Mouse (Mus musculus): Measurements from ENCODE around the gene Tvp23b. TPM values are rescaled to one million over a fixed set of nuclear protein-coding genes. Genes with fewer than 3 reads are reported as not detected.
A peak's percentile ranks its signal among the peaks of the same experiment; 100 is the strongest.

The Tvp23b gene
- polyA plus RNA-seq, 1 experiment from 2014 or later: 53.8 TPM

DNA sequence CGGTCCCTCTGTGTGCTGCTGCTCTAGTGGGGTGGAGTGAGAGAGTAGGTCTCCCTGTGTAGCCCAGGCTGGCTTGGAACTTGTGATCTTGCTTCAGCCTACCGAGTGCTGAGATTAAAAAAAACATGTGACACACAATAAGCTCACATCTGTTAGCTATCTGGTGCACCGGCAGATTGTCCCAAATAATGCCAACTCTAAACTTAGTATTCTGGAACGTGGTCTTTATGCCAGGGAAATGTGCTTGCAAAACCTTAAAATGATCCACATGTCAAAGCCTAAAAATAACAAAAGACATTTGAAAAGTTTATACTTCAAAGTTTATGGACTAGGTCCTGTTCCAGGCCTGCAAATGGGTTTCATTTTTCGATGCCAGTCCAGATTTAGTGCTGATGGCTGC, 10.1 kb upstream of the Tvp23b start:
- ATAC-seq (ENCODE audit: low FRiP score, low read depth): no peak
- no peak overlapping the region for H3K9ac ChIP-seq
- no peak overlapping the region for H3K27ac ChIP-seq (replicated peaks)
- no peaks in the 10 kb centered on the region for H3K27me3 ChIP-seq
- H3K4me1 ChIP-seq (replicated peaks): no peaks in the 10 kb centered on the region
- no peak overlapping the region for H3K4me2 ChIP-seq
- H3K9me3 ChIP-seq: no peaks in the 10 kb centered on the region
- 80% methylated on average over 5 of the region's 5 CpGs for WGBS
- H3K36me3 ChIP-seq: no peaks in the 10 kb centered on the region
- H3K4me3 ChIP-seq: no peak overlapping the region

- no peak overlapping the region for H3K9ac ChIP-seq
- H3K4me2 ChIP-seq: no peak overlapping the region
- H3K27ac ChIP-seq (replicated peaks): no peak overlapping the region
- H3K9me3 ChIP-seq: no peaks in the 10 kb centered on the region
- WGBS: 88% methylated on average over 8 of the region's 8 CpGs
- no peak overlapping the region for H3K4me3 ChIP-seq
- ATAC-seq (ENCODE audit: low FRiP score, low read depth): no peak
- no peaks in the 10 kb centered on the region for H3K4me1 ChIP-seq (replicated peaks)
- H3K27me3 ChIP-seq: no peaks in the 10 kb centered on the region
- no peaks in the 10 kb centered on the region for H3K36me3 ChIP-seq
Measured at GRCm38 (mm10) chr11:62869715-62870371, 9.4 kb upstream of the Tvp23b start.

DNA sequence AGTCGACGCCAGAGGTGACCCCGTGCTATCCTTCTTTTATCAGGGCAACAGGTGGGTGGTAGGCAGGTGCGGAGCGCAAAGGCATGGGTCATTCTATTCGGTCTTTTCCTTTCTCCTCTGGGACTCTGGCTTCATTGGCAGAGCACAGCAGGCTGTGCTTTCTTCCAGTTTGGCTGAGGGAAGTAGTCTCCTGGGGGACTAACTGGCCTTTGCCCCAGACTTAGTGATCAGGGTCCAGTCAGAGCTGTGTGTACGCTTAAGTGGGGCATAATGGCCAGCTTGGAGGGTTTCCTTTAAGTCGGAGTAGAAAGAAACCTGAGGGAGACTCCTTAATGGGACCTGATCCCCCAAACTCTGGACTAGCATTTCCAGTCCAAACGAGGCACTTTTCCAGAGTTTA, 5.8 kb upstream of the Tvp23b start:
- Histone ChIP-seq H3K27ac (replicated peaks) (no peak overlapping the region), H3K9ac (no peak overlapping the region), H3K9me3 (no peaks in the 10 kb centered on the region), H3K4me1 (replicated peaks) (0 out of 2 replicates have a peak, but pooled peaks cover 3% of the 10 kb centered on the region), H3K27me3 (no peaks in the 10 kb centered on the region), H3K4me2 (no peak overlapping the region), H3K4me3 (no peak overlapping the region), H3K36me3 (no peaks in the 10 kb centered on the region)
- no peak for ATAC-seq (ENCODE audit: low FRiP score, low read depth)
- 80% methylated on average over 9 of the region's 9 CpGs for WGBS

- Histone ChIP-seq H3K27me3 (no peaks in the 10 kb centered on the region), H3K9me3 (no peaks in the 10 kb centered on the region), H3K4me2 (no peak overlapping the region), H3K9ac (no peak overlapping the region), H3K4me3 (no peak overlapping the region), H3K4me1 (replicated peaks) (peaks cover 15% of the 10 kb centered on the region), H3K27ac (replicated peaks) (no peak overlapping the region), H3K36me3 (no peaks in the 10 kb centered on the region)
- no peak for ATAC-seq (ENCODE audit: low FRiP score, low read depth)
- WGBS: 82% methylated on average over 1 of the region's 1 CpGs
Measured at GRCm38 (mm10) chr11:62875696-62876095, 3.6 kb upstream of the Tvp23b start.

DNA sequence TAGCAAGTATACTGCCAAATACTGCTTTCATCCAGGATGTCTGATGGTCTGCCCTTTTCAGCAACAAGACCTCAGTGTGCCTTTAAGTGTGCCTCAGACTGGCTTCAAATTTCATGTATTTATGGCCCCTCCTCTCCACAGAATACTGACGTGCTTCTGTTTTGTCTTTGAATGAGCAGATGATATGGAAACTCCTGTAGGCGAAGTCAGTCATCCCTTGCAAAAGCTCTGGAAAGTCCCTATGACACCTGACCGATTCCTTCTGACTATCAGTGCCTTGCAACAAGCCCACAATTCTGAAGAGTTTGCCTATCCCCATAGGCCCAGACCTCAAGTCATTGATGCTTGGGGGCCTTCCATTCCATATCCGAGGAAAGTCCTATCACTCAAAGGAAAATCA, 2.8 kb upstream of the Tvp23b start:
- Histone ChIP-seq H3K36me3 (no peaks in the 10 kb centered on the region), H3K27me3 (no peaks in the 10 kb centered on the region), H3K4me2 (no peak overlapping the region), H3K4me3 (no peak overlapping the region), H3K4me1 (replicated peaks) (peaks cover 15% of the 10 kb centered on the region), H3K9ac (no peak overlapping the region), H3K9me3 (no peaks in the 10 kb centered on the region), H3K27ac (replicated peaks) (no peak overlapping the region)
- no peak for ATAC-seq (ENCODE audit: low FRiP score, low read depth)
- WGBS: 81% methylated on average over 4 of the region's 4 CpGs

DNA sequence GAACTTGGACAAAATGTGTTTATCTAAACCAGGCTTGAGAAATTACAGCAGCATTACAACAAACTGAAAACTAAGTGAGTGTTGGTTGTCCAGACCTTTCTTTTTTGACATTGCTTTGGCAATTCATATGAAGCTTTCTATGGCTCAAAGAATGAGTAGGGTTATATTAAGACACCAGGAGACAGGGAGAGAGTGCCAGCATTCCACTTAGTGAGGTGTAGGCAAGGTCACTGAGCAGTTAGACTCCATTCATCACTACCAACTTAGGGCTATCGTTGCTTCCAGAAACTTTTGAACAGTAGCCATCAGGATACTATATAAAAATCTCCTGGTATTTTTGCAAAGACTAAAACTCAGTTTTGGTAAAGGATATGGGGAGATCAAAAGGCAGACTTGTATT, 1.9 kb upstream of the Tvp23b start:
- Histone ChIP-seq H3K9me3 (no peaks in the 10 kb centered on the region), H3K36me3 (no peaks in the 10 kb centered on the region), H3K4me1 (replicated peaks) (peaks cover 15% of the 10 kb centered on the region), H3K9ac (no peak overlapping the region), H3K4me2 (no peak overlapping the region), H3K4me3 (no peak overlapping the region), H3K27me3 (no peaks in the 10 kb centered on the region), H3K27ac (replicated peaks) (no peak overlapping the region)
- no peak for ATAC-seq (ENCODE audit: low FRiP score, low read depth)
- 87% methylated on average over 1 of the region's 1 CpGs for WGBS

GRCm38 (mm10) chr11:62878728-62879127, 527 bp upstream of the Tvp23b start:
- 27% methylated on average over 9 of the region's 9 CpGs for WGBS
- no peaks in the 10 kb centered on the region for H3K9me3 ChIP-seq
- H3K4me3 ChIP-seq: peak overlapping the region; percentile 93
- no peak for ATAC-seq (ENCODE audit: low FRiP score, low read depth)
- peak overlapping the region; percentile 89 for H3K27ac ChIP-seq (replicated peaks)
- no peaks in the 10 kb centered on the region for H3K27me3 ChIP-seq
- H3K4me2 ChIP-seq: peak overlapping the region; percentile 85
- H3K36me3 ChIP-seq: no peaks in the 10 kb centered on the region
- peaks cover 15% of the 10 kb centered on the region for H3K4me1 ChIP-seq (replicated peaks)
- peak overlapping the region; percentile 95 for H3K9ac ChIP-seq

DNA sequence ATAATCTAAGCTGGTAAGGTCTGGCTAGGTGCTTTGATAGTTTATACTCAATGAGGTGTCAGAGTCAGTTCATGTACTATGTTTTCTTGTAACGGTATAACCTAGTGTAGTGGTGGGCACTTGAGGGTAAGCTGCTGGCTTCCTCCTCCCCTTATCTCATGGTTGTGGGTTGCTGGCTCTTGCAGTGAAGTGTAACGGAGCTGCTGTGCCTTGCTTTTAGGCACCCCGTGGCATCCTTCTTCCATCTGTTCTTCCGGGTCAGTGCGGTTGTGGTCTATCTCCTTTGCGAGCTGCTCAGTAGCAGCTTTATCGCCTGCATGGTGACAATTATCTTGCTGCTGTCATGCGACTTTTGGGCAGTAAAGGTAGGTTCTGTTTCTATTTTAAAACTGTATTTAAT, 4.2 kb downstream of the Tvp23b start:
- WGBS: 93% methylated on average over 8 of the region's 8 CpGs
- no peak overlapping the region for H3K4me3 ChIP-seq
- peaks cover 24% of the 10 kb centered on the region for H3K36me3 ChIP-seq
- no peaks in the 10 kb centered on the region for H3K9me3 ChIP-seq
- H3K27ac ChIP-seq (replicated peaks): no peak overlapping the region
- no peak overlapping the region for H3K4me2 ChIP-seq
- ATAC-seq (ENCODE audit: low FRiP score, low read depth): no peak
- no peak overlapping the region for H3K9ac ChIP-seq
- H3K4me1 ChIP-seq (replicated peaks): peaks cover 12% of the 10 kb centered on the region
- H3K27me3 ChIP-seq: no peaks in the 10 kb centered on the region

DNA sequence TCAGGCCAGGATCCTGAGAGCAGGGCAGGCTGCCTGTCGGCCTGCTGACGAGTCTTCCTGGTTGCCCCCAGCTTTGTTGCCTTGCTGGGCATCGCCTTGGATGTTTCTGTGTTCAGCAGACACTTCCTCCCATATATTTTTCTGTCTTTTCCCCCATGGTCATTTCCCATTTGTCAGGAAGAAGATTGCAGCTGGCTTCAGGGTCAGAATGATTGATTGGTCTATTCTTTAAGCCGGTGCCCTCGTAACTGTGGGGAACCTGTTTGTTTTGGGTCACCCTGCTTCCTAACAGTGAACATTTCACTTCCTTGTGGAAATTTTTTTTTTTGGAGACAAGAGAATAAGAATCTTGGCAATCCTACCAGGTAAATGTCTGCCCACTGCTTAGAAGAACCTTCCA, 6.1 kb downstream of the Tvp23b start:
- no peak overlapping the region for H3K4me3 ChIP-seq
- H3K4me2 ChIP-seq: no peak overlapping the region
- H3K36me3 ChIP-seq: peaks cover 31% of the 10 kb centered on the region
- H3K9me3 ChIP-seq: no peaks in the 10 kb centered on the region
- 79% methylated on average over 5 of the region's 5 CpGs for WGBS
- no peaks in the 10 kb centered on the region for H3K27me3 ChIP-seq
- no peak overlapping the region for H3K9ac ChIP-seq
- H3K4me1 ChIP-seq (replicated peaks): peaks cover 3% of the 10 kb centered on the region
- ATAC-seq (ENCODE audit: low FRiP score, low read depth): no peak
- H3K27ac ChIP-seq (replicated peaks): no peak overlapping the region

DNA sequence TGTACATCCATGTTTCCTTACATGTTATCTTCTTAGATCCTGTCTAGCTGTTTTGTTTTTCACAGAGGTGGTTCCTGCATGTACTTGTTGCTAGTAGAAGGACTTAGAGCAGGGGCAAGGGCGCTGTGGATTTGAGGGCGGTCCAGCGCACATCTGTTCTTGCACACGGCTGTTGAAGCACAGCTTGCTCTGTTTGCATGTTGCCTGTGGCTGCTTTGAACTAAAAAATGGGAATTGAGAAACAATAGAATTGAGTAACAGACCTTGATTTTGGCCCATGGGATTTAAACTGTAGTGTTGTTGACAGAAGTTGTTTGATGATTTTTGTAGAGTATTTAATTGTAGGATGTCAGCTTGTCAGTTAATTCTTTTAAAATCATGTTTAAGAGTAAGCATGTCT, 11.5 kb downstream of the Tvp23b start:
- H3K4me2 ChIP-seq: no peak overlapping the region
- H3K27me3 ChIP-seq: no peaks in the 10 kb centered on the region
- no peak overlapping the region for H3K27ac ChIP-seq (replicated peaks)
- no peak overlapping the region for H3K4me3 ChIP-seq
- no peaks in the 10 kb centered on the region for H3K9me3 ChIP-seq
- H3K9ac ChIP-seq: no peak overlapping the region
- ATAC-seq (ENCODE audit: low FRiP score, low read depth): no peak
- H3K4me1 ChIP-seq (replicated peaks): no peaks in the 10 kb centered on the region
- H3K36me3 ChIP-seq: peaks cover 36% of the 10 kb centered on the region
- 86% methylated on average over 4 of the region's 4 CpGs for WGBS

GRCm38 (mm10) chr11:62891763-62892162, 12.5 kb downstream of the Tvp23b start:
- Histone ChIP-seq H3K4me3 (no peak overlapping the region), H3K36me3 (peaks cover 34% of the 10 kb centered on the region), H3K27ac (replicated peaks) (no peak overlapping the region), H3K4me1 (replicated peaks) (no peaks in the 10 kb centered on the region), H3K27me3 (no peaks in the 10 kb centered on the region), H3K9me3 (no peaks in the 10 kb centered on the region), H3K4me2 (no peak overlapping the region), H3K9ac (no peak overlapping the region)
- no peak for ATAC-seq (ENCODE audit: low FRiP score, low read depth)
- 95% methylated on average over 11 of the region's 11 CpGs for WGBS

DNA sequence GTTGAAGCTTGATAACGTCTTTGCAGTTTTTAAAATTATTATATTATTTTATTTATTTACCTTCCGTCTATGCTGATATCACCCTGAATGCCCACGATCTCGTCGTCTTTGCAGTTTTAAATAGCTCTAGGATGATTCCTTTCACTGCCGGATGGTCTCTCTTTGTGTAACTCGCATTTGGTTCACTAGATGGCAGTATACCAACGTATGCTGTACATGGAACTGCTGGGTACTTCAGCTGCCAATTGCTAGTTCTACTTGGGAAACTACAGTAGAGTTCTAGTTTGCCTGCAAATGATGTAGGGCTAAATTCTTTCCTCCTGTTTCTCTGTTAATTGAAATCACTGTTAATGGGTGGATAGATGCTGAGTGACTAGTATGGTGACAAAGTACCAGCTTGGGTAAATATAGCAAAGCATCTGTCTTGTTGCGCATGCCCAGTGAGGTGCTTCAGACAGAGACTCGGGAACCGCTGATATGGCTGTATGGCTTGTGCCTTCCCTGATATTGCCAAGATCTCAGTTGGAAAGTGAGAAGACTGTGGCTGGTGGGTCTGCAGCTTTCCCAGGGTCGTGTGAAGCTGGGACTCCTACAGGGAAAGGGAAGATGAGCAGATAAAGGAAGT, 22.6 kb downstream of the Tvp23b start:
- Histone ChIP-seq H3K36me3 (no peaks in the 10 kb centered on the region), H3K27ac (replicated peaks) (no peak overlapping the region), H3K9ac (no peak overlapping the region), H3K4me2 (no peak overlapping the region), H3K4me1 (replicated peaks) (no peaks in the 10 kb centered on the region), H3K9me3 (no peaks in the 10 kb centered on the region), H3K4me3 (no peak overlapping the region), H3K27me3 (no peaks in the 10 kb centered on the region)
- WGBS: 35% methylated on average over 12 of the region's 12 CpGs
- peak; percentile 48; the same call in 1 of the 2 replicates for ATAC-seq (ENCODE audit: low FRiP score, low read depth)
